13 mouse cellular contexts compared by ENCODE assay signal in the genomic region with DNA sequence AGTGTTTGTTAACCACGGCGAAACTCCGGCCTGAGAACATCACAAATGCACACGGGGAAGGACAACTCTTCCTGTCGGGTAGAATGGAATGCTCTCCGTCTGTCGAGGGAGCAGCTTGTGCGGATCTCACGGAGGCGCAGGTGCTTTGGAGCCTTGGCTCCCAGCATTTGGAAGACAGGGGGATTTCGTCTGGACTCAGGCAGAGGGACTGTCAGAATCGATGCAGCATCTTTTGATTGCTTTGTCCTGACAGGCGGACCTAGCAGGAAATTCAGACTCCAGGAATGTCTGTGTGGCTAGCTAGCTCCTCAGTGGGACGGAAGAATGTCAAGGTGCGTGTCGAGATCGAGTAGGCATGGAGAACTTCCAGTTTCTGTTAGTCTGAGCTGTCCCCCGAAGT.
DNase-seq lines count a peak whose midpoint lies in the region; ATAC-seq and TF ChIP-seq lines count a peak whose summit lies in the region.
"Had no signal": no experiment of that assay in that cellular context is flagged by ENCODE, and none has a peak within 500 bp of the region (broad histone marks: within the 10 kb centered on the region; RNA-seq: fewer than 3 reads in every experiment).

No protein-coding gene starts in this region.

- no peak overlapping the region for H3K4me3 ChIP-seq in hindbrain, embryonic 10.5 days
- no peak overlapping the region for H3K4me3 ChIP-seq in hindbrain, postnatal 0 days (ENCODE audit: low read length)
- H3K4me3 ChIP-seq in E14TG2a.4 (replicated peaks; ENCODE audit: low read length): 0 out of 2 replicates have a peak overlapping the region, but pooled peaks have one; percentile 1
- H3K4me3 ChIP-seq in embryonic facial prominence, embryonic 10.5 days: no peak overlapping the region
- peak overlapping the region; percentile 15; the same call in 1 of the 2 replicates for H3K4me3 ChIP-seq in lung, embryonic 16.5 days (ENCODE audit: low read length)
- H3K4me3 ChIP-seq: erythroblast, embryonic 14.5 days; forebrain, embryonic 15.5 days had no signal

- TF ChIP-seq CTCF in hindbrain, postnatal 0 days (IDR thresholded peaks at IDR 0.05; ENCODE audit: low read depth): no peak
- TF ChIP-seq CTCF in E14TG2a.4 (conservative IDR thresholded peaks at IDR 0.05; ENCODE audit: low read length): no peak

- no peaks in the 10 kb centered on the region for H3K36me3 ChIP-seq in hindbrain, embryonic 10.5 days
- no peaks in the 10 kb centered on the region for H3K36me3 ChIP-seq in hindbrain, postnatal 0 days (ENCODE audit: insufficient read depth, low read length)
- H3K36me3 ChIP-seq in E14TG2a.4 (ENCODE audit: insufficient read depth, low read length): no peaks in the 10 kb centered on the region
- H3K36me3 ChIP-seq in embryonic facial prominence, embryonic 10.5 days (replicated peaks): no peaks in the 10 kb centered on the region
- no peaks in the 10 kb centered on the region for H3K36me3 ChIP-seq in lung, embryonic 16.5 days (ENCODE audit: control insufficient read depth, insufficient read depth, low read length)
- H3K36me3 ChIP-seq: forebrain, embryonic 15.5 days had no signal

- peak overlapping the region; percentile 25; the same call in 1 of the 2 replicates for H3K27ac ChIP-seq in hindbrain, embryonic 10.5 days
- no peak overlapping the region for H3K27ac ChIP-seq in hindbrain, postnatal 0 days
- H3K27ac ChIP-seq in embryonic facial prominence, embryonic 10.5 days (replicated peaks): no peak overlapping the region
- H3K27ac ChIP-seq in lung, embryonic 16.5 days (ENCODE audit: low read length): no peak overlapping the region; the same call in 1 of the 2 replicates
- H3K27ac ChIP-seq: forebrain, embryonic 15.5 days had no signal

- no peak for DNase-seq in hindbrain, embryonic 10.5 days (ENCODE audit: low spot score)
- no peak for DNase-seq in hindbrain, postnatal 0 days (ENCODE audit: low spot score)
- DNase-seq in embryonic facial prominence, embryonic 10.5 days (ENCODE audit: low spot score): peak; percentile 28
- DNase-seq in B cell, adult 2 months: no peak
- DNase-seq: heart, adult 18-20 months; kidney, adult 8-10 months; layer of hippocampus, postnatal 36 days had no signal

- WGBS in hindbrain, embryonic 10.5 days: 76% methylated on average over 18 of the region's 18 CpGs
- 73% methylated on average over 18 of the region's 18 CpGs for WGBS in hindbrain, postnatal 0 days
- WGBS in embryonic facial prominence, embryonic 10.5 days: 65% methylated on average over 18 of the region's 18 CpGs
- 50% methylated on average over 18 of the region's 18 CpGs for WGBS in lung, embryonic 16.5 days

- H3K27me3 ChIP-seq in hindbrain, embryonic 10.5 days (ENCODE audit: insufficient read depth, poor library complexity, severe bottlenecking): no peaks in the 10 kb centered on the region
- H3K27me3 ChIP-seq in hindbrain, postnatal 0 days (ENCODE audit: insufficient read depth, low read length): no peaks in the 10 kb centered on the region
- H3K27me3 ChIP-seq in E14TG2a.4 (ENCODE audit: insufficient read depth, low read length): peaks cover 4% of the 10 kb centered on the region; the same call in 1 of the 2 replicates
- no peaks in the 10 kb centered on the region for H3K27me3 ChIP-seq in embryonic facial prominence, embryonic 10.5 days (replicated peaks; ENCODE audit: low read depth, poor library complexity, severe bottlenecking)
- no peaks in the 10 kb centered on the region for H3K27me3 ChIP-seq in lung, embryonic 16.5 days (ENCODE audit: control insufficient read depth, insufficient read depth, low read depth, low read length)
- H3K27me3 ChIP-seq: forebrain, embryonic 15.5 days; Patski had no signal

- H3K4me1 ChIP-seq in hindbrain, embryonic 10.5 days (replicated peaks): peaks cover 16% of the 10 kb centered on the region
- 0 out of 2 replicates have a peak, but pooled peaks cover 2% of the 10 kb centered on the region for H3K4me1 ChIP-seq in hindbrain, postnatal 0 days (ENCODE audit: insufficient read depth, low read length)
- H3K4me1 ChIP-seq in E14TG2a.4 (replicated peaks; ENCODE audit: low read depth, low read length): peaks cover 28% of the 10 kb centered on the region
- H3K4me1 ChIP-seq in embryonic facial prominence, embryonic 10.5 days: peaks cover 28% of the 10 kb centered on the region
- H3K4me1 ChIP-seq in lung, embryonic 16.5 days (replicated peaks; ENCODE audit: control insufficient read depth, insufficient read depth, low read length): peaks cover 4% of the 10 kb centered on the region; the same call in 1 of the 2 replicates

- H3K9me3 ChIP-seq in hindbrain, embryonic 10.5 days: no peaks in the 10 kb centered on the region
- H3K9me3 ChIP-seq in hindbrain, postnatal 0 days (ENCODE audit: low read length): no peaks in the 10 kb centered on the region
- no peaks in the 10 kb centered on the region for H3K9me3 ChIP-seq in E14TG2a.4 (ENCODE audit: low read length)
- H3K9me3 ChIP-seq in embryonic facial prominence, embryonic 10.5 days: no peaks in the 10 kb centered on the region
- no peaks in the 10 kb centered on the region for H3K9me3 ChIP-seq in lung, embryonic 16.5 days (ENCODE audit: control insufficient read depth, low read length)
- H3K9me3 ChIP-seq: forebrain, embryonic 15.5 days had no signal

- ATAC-seq in hindbrain, postnatal 0 days: no peak
- no peak for ATAC-seq in lung, embryonic 16.5 days (ENCODE audit: low read depth)
- ATAC-seq in megakaryocyte progenitor cell, adult 5-6 weeks (replicated peaks; ENCODE audit: poor library complexity): no peak
- ATAC-seq: forebrain, embryonic 15.5 days; Patski had no signal

- H3K9ac ChIP-seq in hindbrain, postnatal 0 days (replicated peaks; ENCODE audit: low read length): no peak overlapping the region
- no peak overlapping the region for H3K9ac ChIP-seq in lung, embryonic 16.5 days (ENCODE audit: low read length)
- H3K9ac ChIP-seq: forebrain, embryonic 15.5 days had no signal

- no peak overlapping the region for H3K4me2 ChIP-seq in hindbrain, postnatal 0 days (ENCODE audit: low read depth, low read length)
- H3K4me2 ChIP-seq in lung, embryonic 16.5 days (ENCODE audit: low read depth, low read length): peak overlapping the region; percentile 39
- H3K4me2 ChIP-seq: forebrain, embryonic 15.5 days had no signal

Comparison
In these comparisons a context has a peak if more than half of its experiments do, and no peak if none do; other contexts are left out.
1. H3K4me3 ChIP-seq: peak in E14TG2a.4 (single experiment) and lung, embryonic 16.5 days (single experiment); none in hindbrain, embryonic 10.5 days (single experiment), hindbrain, postnatal 0 days (single experiment) and embryonic facial prominence, embryonic 10.5 days (single experiment).